Mouse (Mus musculus) intestine, postnatal 0 days (tissue): Measurements from ENCODE around the gene Rbms1. TPM values are rescaled to one million over a fixed set of nuclear protein-coding genes. Genes with fewer than 3 reads are reported as not detected.

Experiments
- ATAC-seq: fragments of 200-750 bp; cut with Nextera tagmentation; 2 replicates; pipeline ENCODE4 v1.8.0; 2017; ENCODE audit warnings: mild to moderate bottlenecking, moderate TSS enrichment, moderate library complexity
- H3K27ac ChIP-seq: fragments of 300-500 bp; sonication (generic); 2 replicates; pipeline ENCODE4 v1.5.1; 2014; ENCODE audit warnings: mild to moderate bottlenecking, low read depth, low read length, moderate library complexity
- H3K27me3 ChIP-seq: fragments of 300-500 bp; sonication (generic); replicated peaks from 2 replicates; pipeline ENCODE4 v1.6.1; 2014; ENCODE audit warnings: low read length, mixed read lengths; ENCODE audit not compliant: control insufficient read depth, insufficient read depth
- H3K36me3 ChIP-seq: fragments of 300-500 bp; sonication (generic); 2 replicates; pipeline ENCODE4 v1.6.1; 2014; ENCODE audit warnings: mild to moderate bottlenecking, moderate library complexity; ENCODE audit not compliant: control insufficient read depth, insufficient read depth
- H3K4me1 ChIP-seq: fragments of 300-500 bp; sonication (generic); replicated peaks from 2 replicates; pipeline ENCODE4 v1.6.1; 2014; ENCODE audit warnings: antibody characterized with exemption, low read length, mixed read lengths; ENCODE audit not compliant: control insufficient read depth, insufficient read depth
- H3K4me2 ChIP-seq: fragments of 300-500 bp; sonication (generic); replicated peaks from 2 replicates; pipeline ENCODE4 v1.6.1; 2014; ENCODE audit warnings: low read depth, mild to moderate bottlenecking, moderate library complexity
- H3K4me3 ChIP-seq: fragments of 300-500 bp; sonication (generic); 2 replicates; pipeline ENCODE4 v1.5.1; 2014; ENCODE audit warnings: low read depth, low read length
- H3K9ac ChIP-seq: fragments of 300-500 bp; sonication (generic); 2 replicates; pipeline ENCODE4 v1.6.1; 2014; ENCODE audit warnings: mild to moderate bottlenecking, low read depth, low read length
- H3K9me3 ChIP-seq: fragments of 300-500 bp; sonication (generic); 2 replicates; pipeline ENCODE4 v1.6.1; 2016; ENCODE audit warnings: mixed run types; ENCODE audit not compliant: control insufficient read depth
- CTCF ChIP-seq: sonication (generic); IDR thresholded peaks from 2 replicates; pipeline ENCODE4 v1.5.1; 2016; ENCODE audit warnings: low read depth, mild to moderate bottlenecking, control low read depth, antibody characterized with exemption, moderate library complexity
- WGBS: fragments of 180-500 bp; shearing (Covaris S2); extraction: QIAGEN DNeasy Blood & Tissue Kit; methylation state at CpG from one replicate; pipeline ENCODE4 v1.1.7; 2014; 5-methylcytosine and 5-hydroxymethylcytosine counted together
- polyA plus RNA-seq: library from polyadenylated mRNA; unstranded; fragments of >200 nt; fragmentation: Nextera tagmentation; extraction: Ambion mirVana; gene quantifications from 2 replicates; pipeline ENCODE4 v1.2.1, GENCODE M21; 2015

The Rbms1 gene
- polyA plus RNA-seq, 1 experiment from 2014 or later: 41.4 TPM

DNA sequence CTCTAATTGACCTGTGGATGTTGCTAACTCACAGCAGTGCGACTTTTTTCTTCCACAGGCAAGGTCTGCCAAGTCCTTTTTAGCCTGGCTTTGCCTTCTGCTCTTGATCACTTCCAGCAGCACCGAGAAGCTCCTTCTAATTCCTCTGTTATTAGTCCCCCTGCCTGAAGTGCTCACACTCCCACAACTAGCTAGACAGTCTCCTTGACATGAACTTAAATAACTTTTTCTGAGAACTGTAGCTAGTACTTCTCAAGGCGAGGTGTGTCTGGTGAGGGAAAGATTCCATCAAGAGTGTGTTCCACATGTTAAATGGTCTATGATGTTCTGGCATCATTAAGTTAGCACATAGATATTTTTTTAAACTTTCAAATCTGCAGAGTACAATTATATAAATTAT, 256.1 kb downstream of the Rbms1 start:
- WGBS: 87% methylated on average over 3 of the region's 3 CpGs
- H3K9ac ChIP-seq: no peak overlapping the region
- H3K27ac ChIP-seq: no peak overlapping the region

DNA sequence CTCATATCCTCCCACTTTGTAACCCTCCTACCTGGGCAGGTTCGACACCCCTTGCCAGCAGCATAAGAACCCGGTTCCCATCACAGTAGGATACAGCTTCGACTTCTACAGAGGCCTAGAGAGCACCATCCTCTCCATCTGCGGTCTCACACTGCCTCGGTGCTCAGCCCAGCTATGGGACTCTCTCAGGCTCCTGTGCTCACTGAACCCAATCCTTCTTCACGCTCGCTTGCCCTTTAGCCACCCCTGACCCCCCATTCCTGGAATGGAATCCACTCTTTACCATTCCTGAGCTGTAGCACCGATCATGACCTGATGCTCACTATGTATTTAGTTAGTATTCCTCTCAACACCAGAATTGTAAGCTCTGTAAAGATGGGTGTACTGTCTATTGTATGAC, 257.6 kb downstream of the Rbms1 start:
- Histone ChIP-seq H3K4me1 (peaks cover 8% of the 10 kb centered on the region; the same call in 1 of the 2 replicates), H3K27me3 (no peaks in the 10 kb centered on the region), H3K9me3 (no peaks in the 10 kb centered on the region), H3K9ac (no peak overlapping the region), H3K36me3 (no peaks in the 10 kb centered on the region), H3K27ac (no peak overlapping the region), H3K4me3 (no peak overlapping the region), H3K4me2 (no peak overlapping the region)
- no peak for TF ChIP-seq CTCF
- 95% methylated on average over 8 of the region's 8 CpGs for WGBS
- no peak for ATAC-seq

More for the DNA sequence above, 256.1 kb downstream of the Rbms1 start:
- H3K27me3 ChIP-seq: no peaks in the 10 kb centered on the region
- no peak for TF ChIP-seq CTCF
- H3K36me3 ChIP-seq: no peaks in the 10 kb centered on the region
- no peak overlapping the region for H3K4me2 ChIP-seq
- no peak overlapping the region for H3K4me3 ChIP-seq
- no peak for ATAC-seq
- H3K9me3 ChIP-seq: no peaks in the 10 kb centered on the region
- peaks cover 8% of the 10 kb centered on the region; the same call in 1 of the 2 replicates for H3K4me1 ChIP-seq

GRCm38 (mm10) chr2:60703315-60703714, 259.7 kb downstream of the Rbms1 start:
- TF ChIP-seq CTCF: no peak
- no peak overlapping the region for H3K4me2 ChIP-seq
- peak; percentile 97 for ATAC-seq
- H3K27ac ChIP-seq: 0 out of 2 replicates have a peak overlapping the region, but pooled peaks have one; percentile 54
- H3K9me3 ChIP-seq: no peaks in the 10 kb centered on the region
- no peaks in the 10 kb centered on the region for H3K36me3 ChIP-seq
- peaks cover 8% of the 10 kb centered on the region; the same call in 1 of the 2 replicates for H3K4me1 ChIP-seq
- H3K27me3 ChIP-seq: no peaks in the 10 kb centered on the region
- H3K9ac ChIP-seq: no peak overlapping the region
- WGBS: 26% methylated on average over 4 of the region's 4 CpGs
- H3K4me3 ChIP-seq: no peak overlapping the region

DNA sequence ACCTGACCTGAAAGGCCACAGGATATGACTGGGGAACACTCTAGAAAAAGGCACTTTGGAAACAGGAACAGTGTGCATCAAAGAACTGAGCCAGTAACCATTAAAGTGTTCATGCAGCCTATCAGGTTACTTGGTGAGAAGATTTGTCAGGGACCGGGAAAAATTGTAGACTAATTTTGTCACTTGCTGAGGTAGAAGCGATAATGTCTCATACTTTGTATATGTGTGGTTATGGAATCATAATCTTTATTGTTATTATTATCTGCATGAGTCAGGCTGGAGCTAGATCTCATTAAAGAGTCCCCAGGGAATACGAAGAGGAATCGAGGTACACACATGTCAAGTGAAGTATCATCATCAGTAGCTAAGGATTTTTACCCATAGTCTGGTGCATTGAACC, 262.0 kb downstream of the Rbms1 start:
- H3K4me2 ChIP-seq: no peak overlapping the region
- H3K9me3 ChIP-seq: no peaks in the 10 kb centered on the region
- WGBS: 69% methylated on average over 4 of the region's 4 CpGs
- H3K36me3 ChIP-seq: no peaks in the 10 kb centered on the region
- no peaks in the 10 kb centered on the region for H3K27me3 ChIP-seq
- TF ChIP-seq CTCF: no peak
- H3K9ac ChIP-seq: no peak overlapping the region
- H3K4me3 ChIP-seq: no peak overlapping the region
- no peak for ATAC-seq
- no peak overlapping the region for H3K27ac ChIP-seq
- peaks cover 8% of the 10 kb centered on the region; the same call in 1 of the 2 replicates for H3K4me1 ChIP-seq

Other genes starting within 250 kb of the Rbms1 start
- 10.8 and 11.9 TPM in 2 replicates for gene Itgb6, start 240.5 kb downstream of the Rbms1 start, polyA plus RNA-seq